Mouse (Mus musculus): ENCODE results near the gene Mrpl42.

Mrpl42 gene

GRCm38 (mm10) chr10:95456103-95456502, 45.6 kb downstream of the Mrpl42 start:
- DNase-seq: no peak

- no peak for DNase-seq
Measured at GRCm38 (mm10) chr10:95453282-95453681, 48.5 kb downstream of the Mrpl42 start.

GRCm38 (mm10) chr10:95449033-95449432, 52.7 kb downstream of the Mrpl42 start:
- no peak for DNase-seq

- DNase-seq: no peak
Measured at GRCm38 (mm10) chr10:95447954-95448353, 53.8 kb downstream of the Mrpl42 start.

GRCm38 (mm10) chr10:95445104-95446056, 56.4 kb downstream of the Mrpl42 start:
- DNase-seq: peak; percentile 82

GRCm38 (mm10) chr10:95442334-95442733, 59.4 kb downstream of the Mrpl42 start:
- DNase-seq: no peak

GRCm38 (mm10) chr10:95440566-95440965, 61.2 kb downstream of the Mrpl42 start:
- DNase-seq: no peak

GRCm38 (mm10) chr10:95439718-95440339, 61.9 kb downstream of the Mrpl42 start:
- no peak for DNase-seq

GRCm38 (mm10) chr10:95438941-95439340, 62.8 kb downstream of the Mrpl42 start:
- peak; percentile 23 for DNase-seq
